Mouse (Mus musculus) layer of hippocampus, postnatal 36 days (tissue): ENCODE measurements around the gene Iqsec1. TPM values are rescaled to one million over a fixed set of nuclear protein-coding genes. Genes with fewer than 3 reads are reported as not detected.

Source experiments
- DNase-seq, 2 experiments: peaks; one replicate each; pipeline ENCODE4 v3.0.0; 2022
- total RNA-seq, 2 experiments: library from RNA; stranded (reverse); gene quantifications; 2 replicates each; pipeline ENCODE4 v1.2.3; 2021

Iqsec1 gene
- total RNA-seq, 2 experiments from 2014 or later: 243 to 261 TPM

DNA sequence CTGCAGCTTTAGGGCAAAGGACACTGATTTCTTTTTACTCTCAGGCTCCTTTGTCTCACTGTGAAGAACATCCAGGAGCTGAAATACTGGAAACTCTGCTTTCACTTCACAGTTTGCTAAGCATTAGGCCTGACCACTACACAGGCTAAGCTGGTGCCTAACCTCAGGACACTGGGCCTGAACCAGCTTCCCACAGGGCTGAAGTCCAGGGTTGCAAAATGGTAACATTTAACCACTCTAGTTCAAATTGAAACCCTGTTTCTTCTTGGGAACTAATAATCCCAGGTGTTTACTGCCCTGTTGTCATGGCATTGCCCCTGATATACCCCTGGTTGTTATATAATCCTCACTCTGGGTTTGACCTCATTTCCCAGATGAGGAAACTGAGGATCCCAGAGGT is 234.8 kb downstream of the Iqsec1 start:
- DNase-seq: no peak

DNA sequence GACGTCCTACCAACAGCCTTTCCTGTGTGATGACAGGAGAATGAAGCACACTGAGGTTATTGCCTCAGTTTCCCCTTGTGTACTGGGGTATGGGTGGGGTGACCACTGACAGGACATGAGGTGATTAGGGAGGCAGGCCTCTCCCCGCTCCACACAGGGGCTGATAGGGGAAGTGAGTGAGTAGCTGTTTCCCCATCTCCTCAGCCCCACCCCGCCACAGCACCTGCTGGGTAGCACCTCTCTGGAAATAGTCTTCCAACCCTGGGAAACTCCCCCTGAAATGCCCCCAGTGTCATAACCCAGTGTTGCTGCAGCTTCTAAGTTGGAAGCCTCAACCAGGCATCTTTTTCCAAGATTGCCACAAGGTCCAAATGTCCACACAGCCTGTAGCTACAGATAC is 236.9 kb downstream of the Iqsec1 start:
- no peak for DNase-seq

DNA sequence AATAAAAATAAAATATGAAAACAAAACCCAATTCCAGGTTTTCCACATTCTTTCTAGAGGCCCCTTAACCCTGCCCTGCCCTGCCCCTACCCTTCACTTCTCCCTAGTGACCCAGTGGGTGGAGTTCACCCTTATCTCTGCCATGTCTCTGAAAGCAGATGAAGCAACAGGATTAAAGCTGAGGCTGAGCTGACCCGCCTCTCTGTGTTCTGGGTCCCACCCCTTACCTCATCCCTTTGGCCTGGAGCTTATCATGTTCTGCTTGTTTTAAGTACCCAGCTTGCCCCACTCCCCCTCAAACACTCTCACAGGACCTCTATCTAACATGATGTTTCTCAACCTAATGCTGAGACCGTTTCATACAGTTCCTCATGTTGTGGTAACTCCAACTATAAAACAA is 238.4 kb downstream of the Iqsec1 start:
- DNase-seq: no peak

DNA sequence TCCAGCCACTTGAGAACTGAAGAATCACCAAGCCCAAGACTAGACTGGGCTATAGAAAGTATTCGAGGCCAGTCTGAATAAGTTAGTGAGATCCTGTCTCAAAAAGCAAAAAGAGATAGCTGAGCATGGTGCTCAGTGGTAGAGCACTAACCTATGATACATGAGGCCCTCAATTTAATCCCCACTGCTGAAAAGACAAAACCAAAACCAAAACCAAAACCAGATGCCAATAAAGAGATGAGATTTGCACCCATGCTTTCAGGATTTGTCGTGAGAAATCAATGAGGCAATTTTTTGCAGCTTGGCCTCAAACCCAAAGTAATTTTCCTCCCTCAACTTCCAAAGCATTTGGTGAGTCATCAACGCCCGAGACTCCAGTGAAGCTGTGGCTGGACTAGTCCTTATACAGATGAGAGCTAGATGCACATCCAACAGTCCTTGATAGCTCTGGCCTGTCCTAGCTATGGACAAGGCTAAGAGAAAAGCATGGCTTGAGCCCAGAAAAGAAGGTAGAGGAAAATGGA is 239.0 kb downstream of the Iqsec1 start:
- DNase-seq: no peak

DNA sequence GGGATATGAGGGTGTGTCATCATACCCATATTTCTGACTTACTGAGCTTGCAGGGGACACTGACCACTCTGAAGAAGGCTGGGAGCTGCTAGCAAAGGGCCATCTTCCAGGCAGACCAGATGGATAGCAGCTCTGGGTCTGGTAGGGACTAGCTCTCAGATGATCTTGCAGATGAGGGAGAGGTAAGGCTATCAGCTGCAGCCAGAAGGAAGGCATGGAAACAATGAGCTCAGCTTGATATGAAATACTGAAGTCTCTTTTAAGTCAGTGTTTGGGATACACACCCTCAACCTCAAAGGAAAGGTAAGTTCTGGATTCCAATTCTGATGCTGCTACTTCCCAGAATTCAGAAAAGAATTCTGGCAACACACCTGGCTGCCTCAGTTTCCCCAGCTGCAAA is 239.5 kb downstream of the Iqsec1 start:
- DNase-seq: no peak

DNA sequence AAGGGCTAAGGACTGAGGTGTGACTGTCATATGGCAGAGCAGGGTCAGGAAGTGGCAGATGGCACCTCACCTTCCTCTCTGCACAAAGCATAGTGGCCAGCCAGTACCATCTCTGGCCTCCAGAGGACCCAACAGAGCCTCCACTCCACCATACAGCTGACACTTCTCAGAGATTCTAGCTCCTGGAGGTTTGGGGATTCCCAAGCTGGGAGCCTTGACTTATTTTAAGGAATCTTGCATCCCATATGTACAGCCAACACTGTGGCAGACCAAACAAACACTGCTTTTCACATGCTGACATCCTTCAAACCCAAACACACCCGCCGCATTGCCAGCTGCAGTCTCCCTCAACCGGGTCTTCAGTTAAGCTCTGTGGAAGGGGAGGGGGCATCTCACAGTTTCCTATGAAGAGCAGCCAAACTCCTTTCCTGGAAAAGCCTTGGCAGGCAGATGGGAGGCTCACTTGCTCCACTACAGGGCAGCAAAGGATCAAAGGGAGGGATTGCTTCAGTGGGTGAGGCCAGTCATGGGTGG is 242.1 kb downstream of the Iqsec1 start:
- DNase-seq: no peak

DNA sequence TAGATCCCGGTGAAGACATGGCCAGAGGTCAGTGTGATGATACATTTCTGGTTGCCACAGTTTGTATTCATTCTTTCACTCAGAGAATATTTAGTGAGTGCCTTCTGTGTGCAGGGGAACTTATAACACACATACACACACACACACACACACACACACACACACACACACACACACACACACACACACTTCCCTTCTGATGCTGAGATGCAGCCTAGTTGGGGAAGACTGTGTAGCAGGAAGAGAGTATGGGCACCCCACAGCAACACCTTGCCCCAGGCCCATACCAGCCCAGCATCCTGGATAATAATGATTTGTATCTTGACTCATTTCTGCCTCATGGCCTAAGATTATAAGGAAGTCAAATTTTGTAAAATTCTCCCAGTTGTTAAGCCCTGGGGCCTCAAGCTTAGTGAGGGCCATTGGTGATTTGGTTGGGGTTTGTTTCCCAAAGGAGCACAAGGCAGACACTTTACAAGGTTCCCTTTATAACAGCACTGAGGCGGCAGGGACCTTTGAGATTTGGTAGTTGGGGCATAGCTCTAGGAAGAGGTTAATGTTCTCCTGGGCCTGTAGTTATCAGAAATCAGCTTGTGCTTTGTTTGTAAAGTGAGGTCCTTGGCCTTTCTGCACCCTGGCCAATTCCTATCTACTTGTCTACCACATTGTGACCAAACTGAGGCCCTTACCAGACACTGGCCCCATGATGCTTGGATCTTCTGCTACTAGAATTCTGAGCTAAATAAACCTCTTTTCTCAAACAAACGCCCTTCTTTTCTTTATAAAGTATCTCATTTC is 242.9 kb downstream of the Iqsec1 start:
- no peak for DNase-seq

DNA sequence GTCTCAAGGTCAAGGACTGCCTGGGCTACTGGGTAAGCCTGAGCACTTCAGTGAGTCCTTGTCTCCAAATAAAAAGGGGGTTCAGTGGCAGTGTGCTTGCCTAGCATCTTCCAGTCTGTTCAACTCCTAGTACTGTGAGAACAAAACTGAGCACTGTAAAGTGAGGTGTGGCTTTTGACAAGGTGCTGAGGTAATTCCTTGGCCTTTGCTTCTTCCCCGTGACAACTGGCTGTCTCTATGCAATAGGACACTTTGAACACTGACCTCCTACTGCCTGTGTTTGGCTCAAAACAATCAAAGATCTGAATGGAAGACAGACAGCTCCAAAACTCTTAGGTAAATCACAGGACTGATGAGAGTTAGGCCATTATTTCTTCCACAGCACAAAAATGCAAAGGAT is 246.0 kb downstream of the Iqsec1 start:
- DNase-seq: no peak

DNA sequence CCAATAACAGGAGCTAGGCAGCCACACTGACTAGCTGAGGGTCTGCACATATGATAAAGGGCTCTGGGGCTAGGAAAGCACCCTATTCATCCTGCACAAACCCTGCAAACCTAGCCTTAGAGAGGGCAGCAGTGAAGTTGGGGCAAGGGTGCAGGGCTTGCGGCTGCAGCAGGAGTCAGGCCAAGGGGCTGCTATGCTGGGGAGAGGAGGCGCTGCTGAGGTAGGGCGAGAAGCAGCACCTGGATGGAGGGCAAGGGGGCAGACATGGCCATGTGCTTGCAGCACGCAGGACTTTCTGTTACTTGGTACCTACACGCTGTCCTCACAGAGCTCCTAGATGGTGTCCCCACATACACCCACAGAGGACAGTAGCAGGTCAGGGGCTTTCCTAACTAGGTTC is 246.8 kb downstream of the Iqsec1 start:
- no peak for DNase-seq

DNA sequence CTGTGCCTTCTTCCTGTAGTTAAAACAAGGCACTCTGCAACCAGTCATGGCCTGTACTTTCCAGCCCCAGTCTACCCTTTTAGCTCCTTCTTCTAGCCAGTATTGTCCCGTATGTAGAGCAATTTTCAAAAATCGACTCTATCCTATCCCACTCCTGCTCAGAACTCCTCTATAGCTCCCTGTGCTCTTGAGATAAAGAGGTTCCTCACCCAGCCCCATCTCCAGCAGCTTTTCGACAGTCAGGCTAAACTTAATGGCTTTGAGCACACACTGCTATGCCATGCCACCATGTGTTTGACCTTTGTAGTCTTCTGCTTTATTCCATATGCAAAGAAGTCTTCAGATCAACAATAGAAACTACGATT is 247.4 kb downstream of the Iqsec1 start:
- no peak for DNase-seq

DNA sequence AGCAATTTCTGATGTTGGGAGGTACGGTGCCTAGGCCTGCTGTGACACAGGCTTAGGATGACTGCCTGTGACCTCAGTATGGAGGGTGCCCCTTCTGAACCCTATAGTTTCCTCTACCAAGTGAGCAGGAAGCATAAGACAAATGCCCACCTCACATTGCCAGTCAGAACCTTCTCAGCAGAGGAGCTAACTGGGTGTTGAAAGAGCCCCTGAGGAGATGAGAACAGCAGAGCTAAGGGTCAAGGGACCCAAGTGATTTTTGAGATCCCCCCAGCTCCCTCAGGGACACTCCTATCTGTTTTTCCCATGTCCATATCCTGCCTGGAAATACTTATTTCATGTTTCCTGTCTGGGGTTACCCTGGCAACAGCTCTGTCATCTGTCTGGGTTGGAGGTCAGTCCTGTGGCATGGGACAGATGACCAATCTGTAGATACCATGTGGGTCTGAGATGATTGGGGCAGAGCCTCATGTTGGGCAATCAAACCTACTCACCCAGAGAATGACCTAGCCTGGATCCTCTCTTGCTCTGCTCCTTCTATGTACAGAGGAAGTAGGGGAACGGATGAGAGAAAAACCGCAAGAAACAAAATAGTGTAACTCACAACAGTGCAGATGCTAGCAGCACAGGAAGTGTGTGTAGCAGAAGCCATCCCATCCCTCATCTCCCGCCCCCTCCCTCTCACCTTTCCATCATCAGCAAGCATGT is 248.0 kb downstream of the Iqsec1 start:
- no peak for DNase-seq

DNA sequence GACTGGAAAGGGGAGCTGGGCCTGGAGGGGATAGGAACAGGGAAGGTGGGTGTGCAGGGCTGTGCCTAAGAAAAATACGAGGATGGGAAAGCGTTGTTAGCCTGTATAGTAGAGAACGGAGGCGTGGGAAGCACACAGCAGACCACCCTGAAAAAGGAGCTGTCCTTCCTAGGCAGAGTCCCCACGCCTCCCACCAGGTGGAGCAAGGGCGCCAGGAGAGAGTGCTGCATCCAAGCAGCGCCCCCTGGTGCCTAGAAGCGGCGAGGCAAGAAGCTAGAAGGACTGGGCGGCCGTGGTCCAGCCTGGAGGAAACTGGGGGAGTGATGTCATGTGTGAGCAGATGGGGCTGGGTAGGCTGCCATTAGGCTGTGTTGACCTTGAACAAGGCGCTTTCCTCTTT is 251.1 kb downstream of the Iqsec1 start:
- peak; percentile 85 to 87 for DNase-seq

DNA sequence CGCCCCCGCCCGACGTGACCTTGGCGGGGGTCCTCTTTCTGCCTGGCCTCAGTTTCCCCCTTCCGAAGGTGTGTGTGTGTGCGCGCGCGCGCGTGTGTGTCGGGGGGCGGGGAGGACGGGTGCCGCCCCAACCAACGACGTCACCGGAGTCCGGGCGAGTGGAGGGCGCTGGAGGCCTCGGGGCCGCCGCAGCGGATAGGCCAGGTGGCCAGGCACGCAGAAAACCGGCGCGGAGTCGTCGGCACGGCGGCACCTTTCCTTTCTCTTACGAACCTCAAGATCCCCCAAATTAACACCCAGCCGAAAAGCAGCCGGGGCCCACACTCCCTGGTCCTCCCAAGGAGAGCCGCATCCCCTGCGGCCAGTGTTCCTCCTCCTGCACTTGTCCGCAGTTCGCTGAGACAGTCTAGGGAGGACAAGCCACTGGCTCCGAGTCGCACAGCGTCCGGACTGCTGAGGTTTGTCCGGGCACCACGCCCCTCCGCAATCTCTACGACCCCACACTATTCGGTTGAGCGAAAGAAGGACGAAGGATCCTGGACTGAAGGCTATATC is 251.7 kb downstream of the Iqsec1 start:
- DNase-seq: peak in 1 of 2 experiments; percentile 50

DNA sequence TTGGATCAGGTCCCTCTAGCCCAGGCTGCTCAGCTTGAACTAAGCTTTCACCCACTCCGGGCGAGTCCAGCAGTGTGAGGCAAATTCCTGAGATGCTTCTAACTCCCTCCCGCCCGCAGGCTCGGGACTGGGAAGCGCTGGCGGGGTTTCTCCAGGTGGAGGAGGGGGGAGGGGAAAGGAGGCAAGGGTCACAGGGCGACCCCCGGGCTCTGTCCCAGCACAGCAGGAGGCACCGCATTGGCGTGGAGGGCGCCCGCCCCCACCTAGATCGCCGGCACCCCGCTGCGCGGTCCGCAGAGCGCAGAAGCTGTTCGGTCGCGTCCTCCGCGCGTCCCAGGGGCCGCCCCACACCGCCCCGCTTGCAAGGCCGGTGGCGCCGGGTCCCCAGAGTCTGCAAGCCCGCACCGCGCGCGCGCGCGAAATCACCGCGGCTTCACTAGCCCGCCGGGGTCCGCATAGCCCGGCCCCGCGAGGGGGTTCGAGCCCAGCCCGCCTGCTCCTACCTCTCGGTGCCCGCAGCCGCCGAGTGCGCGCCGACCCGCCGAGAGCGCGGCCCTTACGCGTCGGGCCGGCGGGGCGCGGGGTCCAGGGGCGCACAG is 252.3 kb downstream of the Iqsec1 start:
- no peak for DNase-seq

DNA sequence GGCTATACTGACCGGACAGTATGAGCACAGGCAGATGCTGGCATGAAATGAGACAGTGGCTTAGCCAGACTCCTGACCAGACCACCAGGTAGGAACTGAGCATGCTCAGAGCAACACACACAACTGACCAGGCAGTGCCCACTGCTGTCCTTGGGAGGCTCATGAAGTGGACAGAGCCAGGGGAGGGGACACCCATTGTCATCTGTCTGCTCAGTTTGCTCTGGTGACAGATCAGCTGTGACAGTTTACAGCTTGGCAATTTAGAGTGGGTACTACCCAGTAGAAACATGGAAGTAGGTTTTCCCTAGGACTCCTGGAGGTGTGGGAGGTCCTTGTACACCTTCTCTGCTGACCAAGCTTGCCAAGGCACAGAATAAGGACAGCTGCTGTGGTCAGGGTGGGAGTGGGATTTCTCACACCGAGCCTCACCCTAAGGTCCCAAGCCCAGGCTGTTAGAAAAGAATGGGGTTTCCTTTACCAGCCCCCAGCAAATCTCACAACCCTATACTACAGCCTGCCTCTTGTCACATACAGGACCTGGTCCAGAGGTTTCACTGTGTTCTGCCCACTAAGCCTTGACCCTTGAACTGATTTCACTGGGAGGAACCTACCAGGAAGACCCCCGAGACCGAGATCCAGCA is 253.0 kb downstream of the Iqsec1 start:
- DNase-seq: no peak

DNA sequence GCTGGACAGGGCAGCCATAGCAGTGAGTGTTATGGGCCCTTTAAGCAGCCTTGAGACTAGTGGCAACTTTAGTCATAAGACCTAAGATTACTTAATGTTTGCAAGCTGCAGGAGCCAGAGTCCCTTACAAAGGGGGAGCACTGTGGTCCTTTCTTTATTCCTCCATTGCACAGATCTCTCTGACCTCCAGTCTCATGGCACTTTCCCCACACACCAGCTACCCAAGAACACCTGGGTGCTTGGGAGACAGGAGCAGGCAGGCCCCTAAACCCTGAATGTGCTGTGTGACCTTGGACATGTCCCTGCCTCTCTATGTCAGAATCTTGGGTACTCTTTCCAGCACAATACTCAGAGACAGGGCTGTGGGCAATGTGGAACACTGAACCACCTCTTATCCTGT is 253.7 kb downstream of the Iqsec1 start:
- DNase-seq: no peak

DNA sequence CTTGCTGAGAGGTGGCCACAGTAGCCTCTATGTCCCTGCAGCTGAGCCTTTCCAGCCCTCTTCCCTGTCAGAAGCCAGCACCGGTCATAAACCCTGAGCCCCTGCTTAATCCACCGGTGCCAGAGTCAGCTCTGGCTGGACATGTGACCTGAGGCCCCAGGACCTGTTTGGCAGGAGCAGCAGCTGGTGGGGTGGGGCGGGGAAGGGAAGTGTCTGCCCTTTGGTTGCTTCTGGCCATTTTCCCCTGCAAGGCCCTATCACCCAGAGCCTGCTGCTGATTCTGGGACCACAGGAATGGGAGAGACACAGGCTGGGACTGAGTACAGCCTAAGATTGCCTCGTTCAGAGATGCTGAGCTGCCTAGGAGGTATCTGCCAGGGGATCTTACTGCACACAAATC is 257.2 kb downstream of the Iqsec1 start:
- DNase-seq: no peak

DNA sequence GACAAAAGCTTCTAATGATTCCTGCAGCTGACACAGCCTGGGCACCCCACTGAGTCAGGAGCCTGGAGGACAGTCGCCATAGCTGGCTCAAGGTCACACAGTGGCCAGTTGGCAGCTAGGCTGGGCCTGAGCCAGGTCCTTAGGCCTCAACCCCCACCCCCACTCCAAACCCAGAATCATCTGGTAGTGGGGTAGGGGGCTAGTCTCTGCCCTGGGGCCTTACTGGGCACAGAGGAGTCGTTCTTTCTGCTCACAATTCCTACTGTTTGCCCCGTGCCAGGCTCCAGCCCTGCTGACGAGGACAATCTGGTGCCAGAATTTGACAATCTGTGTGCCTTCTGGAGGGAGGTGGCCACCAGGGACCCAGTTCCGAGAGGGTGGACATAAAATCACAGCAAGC is 258.7 kb downstream of the Iqsec1 start:
- DNase-seq: peak in 1 of 2 experiments; percentile 56

DNA sequence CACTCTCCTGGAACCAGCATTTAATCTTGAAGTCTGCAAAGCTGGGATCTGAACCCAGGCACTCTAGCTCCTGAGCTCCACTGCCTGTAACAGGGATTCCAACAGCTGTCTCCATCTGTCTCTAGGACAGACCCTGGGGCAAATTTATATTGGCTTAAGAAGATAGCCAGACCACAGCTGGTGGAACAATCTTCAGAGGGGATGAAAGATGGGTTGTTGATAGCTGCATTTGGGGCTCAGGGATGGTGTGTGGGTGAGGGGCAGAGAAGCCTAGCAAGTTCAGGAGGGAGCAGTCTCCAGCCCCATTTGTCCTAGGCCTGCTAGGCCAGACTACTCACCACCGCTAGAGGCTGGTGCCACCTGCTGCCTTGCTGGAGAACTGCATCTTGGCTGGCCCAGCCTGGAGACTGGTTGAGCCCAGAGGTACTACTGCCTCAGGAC is 260.0 kb downstream of the Iqsec1 start:
- DNase-seq: peak; percentile 85

DNA sequence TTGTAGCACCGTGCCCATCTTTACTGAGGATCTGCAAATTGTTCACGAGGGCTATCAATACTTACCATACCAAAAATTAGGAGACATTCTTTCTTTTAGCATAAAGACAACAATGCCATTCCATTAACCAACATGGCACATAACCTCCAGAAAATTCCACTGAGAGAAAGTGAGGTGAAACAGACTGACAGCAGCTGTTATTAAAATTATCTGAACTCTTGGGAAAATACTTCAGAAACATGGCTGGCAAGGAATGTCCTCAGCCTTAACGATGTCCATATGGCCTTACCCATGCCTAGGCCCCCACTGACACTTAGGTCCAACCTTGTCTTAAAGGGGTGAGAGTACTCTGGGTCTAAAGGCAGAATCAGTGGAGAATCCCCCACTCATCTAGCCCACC is 260.7 kb downstream of the Iqsec1 start:
- no peak for DNase-seq

DNA sequence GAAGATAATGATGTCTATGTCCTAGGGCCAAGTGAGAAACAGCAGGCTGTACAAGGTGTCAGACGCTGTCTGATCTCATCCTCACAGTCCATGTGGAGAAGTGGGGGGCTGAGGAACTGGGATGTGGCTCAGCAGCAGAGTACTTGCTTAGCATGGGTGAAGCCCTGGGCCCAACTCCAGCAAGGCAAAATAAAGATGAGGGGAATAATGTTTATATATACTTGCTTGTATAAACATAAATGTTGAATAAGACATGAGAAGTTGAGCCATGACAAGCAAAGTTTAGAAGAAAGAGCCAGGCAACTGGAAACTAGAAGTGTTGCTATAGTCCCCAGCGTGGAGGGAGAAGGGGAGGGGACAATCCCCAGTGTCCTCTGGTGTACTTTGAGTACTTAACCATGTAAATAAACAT is 261.8 kb downstream of the Iqsec1 start:
- no peak for DNase-seq

DNA sequence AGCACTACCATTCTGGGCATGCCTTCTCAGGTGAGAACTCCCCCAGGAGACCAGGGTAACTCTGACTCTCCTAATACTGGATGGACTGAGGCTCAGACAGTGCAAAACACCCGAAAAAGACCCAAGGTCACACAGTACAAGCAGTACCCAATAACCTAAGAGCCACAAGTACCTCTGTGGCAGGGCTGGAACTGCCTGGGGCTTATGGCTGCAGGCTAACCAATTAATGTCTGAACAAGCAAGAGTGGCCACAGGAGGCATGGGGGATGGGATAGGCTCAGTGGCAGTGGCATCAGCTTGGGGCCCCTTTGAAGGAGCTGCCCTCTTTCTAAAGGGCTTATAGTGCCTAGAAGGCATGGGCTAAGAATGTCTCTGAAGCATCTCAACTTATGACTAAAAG is 263.0 kb downstream of the Iqsec1 start:
- no peak for DNase-seq
